Mouse (Mus musculus): ENCODE results near the gene Plxna2. TPM values are rescaled to one million over a fixed set of nuclear protein-coding genes. Genes with fewer than 3 reads are reported as not detected.

The Plxna2 gene
- polyA plus RNA-seq, 1 experiment from 2014 or later: 4.0 TPM

DNA sequence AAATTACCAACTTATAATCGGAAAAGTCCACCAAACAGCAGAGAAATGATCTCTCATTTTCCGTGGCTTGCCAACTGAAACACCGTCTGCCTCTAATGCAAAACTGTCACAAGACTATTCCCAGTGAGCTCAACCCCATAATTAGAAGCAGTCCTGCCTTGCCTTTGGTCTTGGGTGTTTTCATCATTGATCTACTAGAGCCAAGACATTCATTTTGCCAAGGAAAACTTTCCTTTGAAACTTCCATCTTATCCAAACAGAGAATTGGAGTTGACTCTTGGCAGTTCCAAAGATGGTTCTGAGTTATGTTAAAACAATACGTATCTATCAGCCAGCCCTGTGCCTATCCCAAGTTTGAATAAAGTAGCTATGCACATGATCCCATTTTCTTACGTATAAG, 24.9 kb upstream of the Plxna2 start:
- 57% methylated on average over 5 of the region's 5 CpGs for WGBS
- H3K27me3 ChIP-seq (ENCODE audit: control insufficient read depth, insufficient read depth, low read length): no peaks in the 10 kb centered on the region
- H3K36me3 ChIP-seq (ENCODE audit: control insufficient read depth, insufficient read depth, low read length): no peaks in the 10 kb centered on the region
- H3K9ac ChIP-seq (ENCODE audit: low read length): no peak overlapping the region
- H3K4me2 ChIP-seq (ENCODE audit: low read depth, severe bottlenecking): no peak overlapping the region
- H3K27ac ChIP-seq (replicated peaks; ENCODE audit: low read depth, low read length): no peak overlapping the region
- no peaks in the 10 kb centered on the region for H3K4me1 ChIP-seq (ENCODE audit: control insufficient read depth, insufficient read depth, low read length)
- no peak overlapping the region for H3K4me3 ChIP-seq (ENCODE audit: low read depth, low read length)
- H3K9me3 ChIP-seq (ENCODE audit: control insufficient read depth, low read length): no peaks in the 10 kb centered on the region
- ATAC-seq (ENCODE audit: insufficient number of reproducible peaks, low FRiP score, low TSS enrichment, low read depth) (no peak), DNase-seq (ENCODE audit: low spot score) (no peak)

DNA sequence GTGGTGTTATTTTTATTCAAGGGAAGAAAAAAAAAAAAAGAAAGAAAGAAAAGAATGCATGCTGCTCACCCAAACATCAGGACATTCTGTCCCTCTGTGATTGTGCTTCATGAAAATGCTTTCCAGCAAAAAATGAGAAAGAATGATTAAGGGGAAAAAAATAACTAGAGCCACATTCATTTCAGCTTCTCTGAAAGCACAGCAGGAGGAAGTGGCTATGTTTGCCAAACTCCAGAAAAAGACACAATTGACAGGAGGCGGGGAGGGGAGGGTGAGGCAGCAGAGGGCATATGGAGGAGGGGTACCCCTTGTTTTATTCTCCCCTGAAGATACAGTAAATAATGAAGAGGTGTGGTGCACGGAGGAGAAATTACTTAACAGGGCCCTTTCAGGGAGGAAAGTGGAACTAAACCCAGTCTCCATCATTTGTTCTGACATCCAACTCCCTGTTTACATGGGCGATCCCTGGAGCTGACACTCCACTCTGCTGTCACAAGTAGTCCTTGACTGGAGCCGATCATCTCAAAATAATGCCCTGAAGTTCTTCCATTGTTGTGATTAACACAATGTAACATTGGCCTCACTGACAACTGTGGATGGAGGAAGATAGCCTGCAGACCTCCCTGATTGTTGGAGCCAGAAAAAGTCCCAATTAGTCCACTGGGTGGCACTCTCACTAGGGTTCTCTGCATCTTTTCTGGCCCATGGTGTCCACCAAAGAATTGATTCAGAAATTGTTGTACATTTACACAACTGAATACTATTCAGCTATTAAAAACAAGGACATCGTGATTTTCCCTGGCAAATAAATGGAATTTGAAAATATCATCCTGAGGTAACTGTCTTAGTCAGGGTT, 10.4 kb upstream of the Plxna2 start:
- no peak for ATAC-seq (ENCODE audit: insufficient number of reproducible peaks, low FRiP score, low TSS enrichment, low read depth)

DNA sequence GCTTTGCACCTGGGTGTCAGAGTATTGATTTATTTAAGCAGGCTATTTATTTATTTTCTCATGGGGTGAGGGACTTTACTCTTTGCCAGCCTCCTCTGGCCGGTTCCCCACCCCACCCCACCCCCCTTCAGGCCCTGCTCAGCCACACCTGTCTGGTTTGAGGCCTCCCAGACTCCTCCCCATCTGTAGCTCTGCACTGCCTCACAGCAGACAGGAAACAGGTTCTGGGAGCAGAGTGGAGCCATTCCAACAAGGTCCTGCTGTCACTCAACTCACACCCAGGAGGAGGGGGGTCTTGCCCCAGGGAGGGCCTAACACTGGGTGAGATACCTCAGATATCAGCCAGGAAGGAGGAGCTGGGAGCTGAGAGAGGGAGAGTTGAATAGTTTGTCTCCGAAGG, 7.5 kb upstream of the Plxna2 start:
- H3K4me3 ChIP-seq (ENCODE audit: low read depth, low read length): no peak overlapping the region
- H3K9ac ChIP-seq (ENCODE audit: low read length): no peak overlapping the region
- H3K27me3 ChIP-seq (ENCODE audit: control insufficient read depth, insufficient read depth, low read length): no peaks in the 10 kb centered on the region
- no peaks in the 10 kb centered on the region for H3K36me3 ChIP-seq (ENCODE audit: control insufficient read depth, insufficient read depth, low read length)
- ATAC-seq (ENCODE audit: insufficient number of reproducible peaks, low FRiP score, low TSS enrichment, low read depth): peak; percentile 78
- no peak overlapping the region for H3K4me2 ChIP-seq (ENCODE audit: low read depth, severe bottlenecking)
- no peaks in the 10 kb centered on the region for H3K9me3 ChIP-seq (ENCODE audit: control insufficient read depth, low read length)
- 5% methylated on average over 2 of the region's 2 CpGs for WGBS
- no peak overlapping the region for H3K27ac ChIP-seq (replicated peaks; ENCODE audit: low read depth, low read length)
- no peaks in the 10 kb centered on the region for H3K4me1 ChIP-seq (ENCODE audit: control insufficient read depth, insufficient read depth, low read length)
- DNase-seq (ENCODE audit: low spot score): peak; percentile 52

More for the DNA sequence above, 10.4 kb upstream of the Plxna2 start:
- H3K9ac ChIP-seq (ENCODE audit: low read length): no peak overlapping the region
- no peak overlapping the region for H3K27ac ChIP-seq (replicated peaks; ENCODE audit: low read depth, low read length)
- H3K9me3 ChIP-seq (ENCODE audit: control insufficient read depth, low read length): no peaks in the 10 kb centered on the region
- no peaks in the 10 kb centered on the region for H3K36me3 ChIP-seq (ENCODE audit: control insufficient read depth, insufficient read depth, low read length)
- no peaks in the 10 kb centered on the region for H3K4me1 ChIP-seq (ENCODE audit: control insufficient read depth, insufficient read depth, low read length)
- H3K4me2 ChIP-seq (ENCODE audit: low read depth, severe bottlenecking): no peak overlapping the region
- 78% methylated on average over 5 of the region's 5 CpGs for WGBS
- no peaks in the 10 kb centered on the region for H3K27me3 ChIP-seq (ENCODE audit: control insufficient read depth, insufficient read depth, low read length)
- H3K4me3 ChIP-seq (ENCODE audit: low read depth, low read length): no peak overlapping the region
- no peak for DNase-seq (ENCODE audit: low spot score)

DNA sequence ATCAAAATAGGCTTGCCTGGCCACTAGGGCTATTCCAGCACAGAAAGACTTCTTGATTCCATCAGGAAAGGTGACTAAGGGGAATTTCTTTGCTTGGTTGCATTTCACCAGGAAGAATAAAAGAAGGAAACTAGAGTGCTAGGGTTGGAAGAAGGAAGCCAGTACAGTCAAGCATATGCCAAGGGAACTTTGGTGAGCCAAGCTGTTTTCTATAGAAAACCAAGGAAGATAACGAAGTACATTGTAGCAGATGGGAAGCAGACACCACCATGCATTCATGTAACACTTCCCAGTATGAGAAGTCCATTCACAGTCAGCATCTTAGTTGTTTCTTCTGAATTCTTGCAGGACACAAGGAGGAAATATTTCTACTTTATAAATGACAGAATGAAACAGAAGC, 5.4 kb upstream of the Plxna2 start:
- H3K9me3 ChIP-seq (ENCODE audit: control insufficient read depth, low read length): no peaks in the 10 kb centered on the region
- no peak overlapping the region for H3K4me2 ChIP-seq (ENCODE audit: low read depth, severe bottlenecking)
- 76% methylated on average over 1 of the region's 1 CpGs for WGBS
- no peaks in the 10 kb centered on the region for H3K36me3 ChIP-seq (ENCODE audit: control insufficient read depth, insufficient read depth, low read length)
- no peaks in the 10 kb centered on the region for H3K4me1 ChIP-seq (ENCODE audit: control insufficient read depth, insufficient read depth, low read length)
- H3K27ac ChIP-seq (replicated peaks; ENCODE audit: low read depth, low read length): no peak overlapping the region
- H3K9ac ChIP-seq (ENCODE audit: low read length): no peak overlapping the region
- H3K4me3 ChIP-seq (ENCODE audit: low read depth, low read length): no peak overlapping the region
- no peak for DNase-seq (ENCODE audit: low spot score)
- H3K27me3 ChIP-seq (ENCODE audit: control insufficient read depth, insufficient read depth, low read length): no peaks in the 10 kb centered on the region
- no peak for ATAC-seq (ENCODE audit: insufficient number of reproducible peaks, low FRiP score, low TSS enrichment, low read depth)

DNA sequence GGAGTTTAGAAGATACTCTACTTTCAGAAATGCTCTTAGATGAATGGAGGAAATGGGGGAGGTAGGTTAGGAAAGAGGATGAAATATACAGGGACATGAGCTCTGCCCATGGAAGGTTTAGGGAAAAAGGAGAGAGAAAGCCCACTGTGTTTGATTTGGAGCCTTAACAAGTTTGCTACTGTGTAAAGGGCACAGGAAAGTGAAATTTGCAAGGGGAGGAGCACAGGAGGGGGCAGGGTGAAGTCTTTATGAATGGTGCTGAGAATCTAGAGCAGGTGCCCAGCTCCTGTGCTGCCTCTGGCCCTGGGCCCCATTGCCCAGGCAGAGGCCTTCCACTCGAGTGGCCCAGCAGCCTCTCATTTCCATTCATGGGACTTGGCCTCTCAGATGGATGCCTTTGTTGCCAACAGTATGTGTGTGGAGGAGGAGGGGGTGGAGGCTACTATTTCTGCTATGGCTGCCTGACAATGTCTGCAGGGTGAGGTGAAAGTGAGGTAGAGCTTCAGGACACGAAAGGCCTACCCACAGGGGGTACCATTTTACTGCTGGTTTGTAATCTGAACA, 4.7 kb upstream of the Plxna2 start:
- H3K36me3 ChIP-seq (ENCODE audit: control insufficient read depth, insufficient read depth, low read length): no peaks in the 10 kb centered on the region
- H3K4me2 ChIP-seq (ENCODE audit: low read depth, severe bottlenecking): no peak overlapping the region
- H3K27ac ChIP-seq (replicated peaks; ENCODE audit: low read depth, low read length): no peak overlapping the region
- no peaks in the 10 kb centered on the region for H3K4me1 ChIP-seq (ENCODE audit: control insufficient read depth, insufficient read depth, low read length)
- no peak overlapping the region for H3K9ac ChIP-seq (ENCODE audit: low read length)
- 48% methylated on average over 2 of the region's 2 CpGs for WGBS
- H3K9me3 ChIP-seq (ENCODE audit: control insufficient read depth, low read length): no peaks in the 10 kb centered on the region
- ATAC-seq (ENCODE audit: insufficient number of reproducible peaks, low FRiP score, low TSS enrichment, low read depth) (no peak), DNase-seq (ENCODE audit: low spot score) (no peak)
- H3K27me3 ChIP-seq (ENCODE audit: control insufficient read depth, insufficient read depth, low read length): no peaks in the 10 kb centered on the region
- H3K4me3 ChIP-seq (ENCODE audit: low read depth, low read length): no peak overlapping the region

DNA sequence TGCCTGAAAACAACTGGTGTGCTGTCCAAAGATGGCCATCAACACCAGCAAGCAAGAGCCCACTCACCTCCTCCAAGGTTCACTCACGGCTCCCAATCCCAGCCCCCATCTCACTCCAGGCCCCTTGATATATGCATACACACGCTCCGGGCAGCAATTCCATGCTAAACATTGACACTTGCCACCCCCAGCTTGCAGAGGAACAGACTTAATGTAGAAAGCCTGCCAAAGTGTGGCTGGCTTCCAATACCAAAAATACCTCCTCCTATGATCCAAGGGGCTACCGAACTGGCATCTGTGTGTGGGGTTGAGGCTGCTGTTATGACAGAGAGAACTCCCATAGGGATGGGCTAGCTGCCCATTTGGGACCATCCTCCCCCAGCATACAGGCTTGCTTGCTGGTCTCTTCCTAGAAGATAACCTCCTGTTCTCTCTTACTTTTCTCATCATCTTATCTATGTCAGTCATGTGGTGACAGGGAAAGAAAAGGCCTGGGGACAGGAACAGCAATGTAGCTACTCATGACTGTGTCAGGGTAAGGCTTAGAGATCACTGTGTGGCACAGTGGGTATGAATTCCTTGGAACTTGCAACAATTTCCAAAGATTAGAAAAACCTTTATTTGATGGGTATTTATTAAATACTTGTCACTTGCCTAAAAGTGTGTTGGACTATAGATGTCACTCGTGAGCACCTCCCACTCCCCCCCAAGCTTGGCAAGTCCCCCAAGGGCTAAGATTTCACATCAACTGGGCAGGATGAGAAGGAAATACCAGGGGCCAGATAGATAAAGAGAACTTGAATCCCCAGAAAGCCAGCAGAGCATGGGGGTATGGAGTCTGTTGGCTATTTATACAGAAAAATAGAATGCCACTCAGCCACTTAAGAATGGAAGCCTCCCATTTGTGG, 3.8 kb upstream of the Plxna2 start:
- no peak for DNase-seq (ENCODE audit: low spot score)
- H3K36me3 ChIP-seq (ENCODE audit: control insufficient read depth, insufficient read depth, low read length): no peaks in the 10 kb centered on the region
- H3K4me1 ChIP-seq (ENCODE audit: control insufficient read depth, insufficient read depth, low read length): 0 out of 2 replicates have a peak, but pooled peaks cover 2% of the 10 kb centered on the region
- H3K4me2 ChIP-seq (ENCODE audit: low read depth, severe bottlenecking): no peak overlapping the region
- H3K27ac ChIP-seq (replicated peaks; ENCODE audit: low read depth, low read length): no peak overlapping the region
- H3K4me3 ChIP-seq (ENCODE audit: low read depth, low read length): no peak overlapping the region
- WGBS: 91% methylated on average over 5 of the region's 5 CpGs
- no peak overlapping the region for H3K9ac ChIP-seq (ENCODE audit: low read length)
- no peaks in the 10 kb centered on the region for H3K9me3 ChIP-seq (ENCODE audit: control insufficient read depth, low read length)
- ATAC-seq (ENCODE audit: insufficient number of reproducible peaks, low FRiP score, low TSS enrichment, low read depth): no peak
- no peaks in the 10 kb centered on the region for H3K27me3 ChIP-seq (ENCODE audit: control insufficient read depth, insufficient read depth, low read length)

DNA sequence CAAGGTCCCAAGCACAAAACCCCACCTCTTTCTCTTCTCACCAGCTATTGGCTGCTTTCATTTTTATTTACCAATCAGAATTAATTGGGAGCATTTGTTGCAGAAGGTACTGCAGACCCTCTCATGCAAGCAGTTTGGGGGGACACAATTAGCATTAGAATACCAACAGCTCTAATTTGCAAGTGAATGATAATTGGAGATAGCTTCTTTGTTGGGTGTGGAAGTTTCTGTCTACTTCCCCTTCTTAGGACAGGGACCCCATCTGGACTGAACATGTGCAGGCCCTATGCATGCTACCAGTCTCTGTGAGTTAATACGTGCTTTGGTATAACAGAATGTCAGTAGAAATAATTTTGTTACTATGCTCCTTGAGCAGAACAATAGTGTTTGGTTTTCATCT, 1.9 kb upstream of the Plxna2 start:
- Histone ChIP-seq H3K4me1 (ENCODE audit: control insufficient read depth, insufficient read depth, low read length) (0 out of 2 replicates have a peak, but pooled peaks cover 4% of the 10 kb centered on the region), H3K4me2 (ENCODE audit: low read depth, severe bottlenecking) (no peak overlapping the region), H3K27me3 (ENCODE audit: control insufficient read depth, insufficient read depth, low read length) (no peaks in the 10 kb centered on the region), H3K9me3 (ENCODE audit: control insufficient read depth, low read length) (no peaks in the 10 kb centered on the region), H3K36me3 (ENCODE audit: control insufficient read depth, insufficient read depth, low read length) (no peaks in the 10 kb centered on the region), H3K9ac (ENCODE audit: low read length) (no peak overlapping the region), H3K27ac (replicated peaks; ENCODE audit: low read depth, low read length) (no peak overlapping the region), H3K4me3 (ENCODE audit: low read depth, low read length) (no peak overlapping the region)
- no peak for DNase-seq (ENCODE audit: low spot score)
- 95% methylated on average over 1 of the region's 1 CpGs for WGBS
- ATAC-seq (ENCODE audit: insufficient number of reproducible peaks, low FRiP score, low TSS enrichment, low read depth): no peak

DNA sequence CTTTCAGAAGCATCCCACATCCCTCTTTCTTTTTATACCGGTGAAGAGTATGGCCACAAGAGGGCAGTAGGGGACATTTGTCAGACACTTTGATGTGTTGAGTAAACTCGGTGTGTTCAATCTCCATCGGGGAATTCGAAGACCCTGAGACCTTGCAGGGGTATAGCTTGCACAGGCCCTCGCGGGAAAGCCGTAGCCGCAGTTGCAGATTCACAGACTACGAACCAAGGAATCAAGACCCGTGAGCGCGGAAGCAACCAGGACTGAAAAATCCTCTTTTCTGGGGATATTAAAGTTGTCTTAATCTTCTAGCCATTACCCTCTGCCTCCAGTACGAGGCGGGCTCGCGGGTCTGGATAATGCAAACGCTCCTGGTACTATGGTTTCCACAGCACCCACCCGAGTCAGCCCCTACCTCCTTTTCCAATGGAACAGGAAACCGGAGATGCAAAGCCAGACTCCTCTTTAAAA, 858 bp downstream of the Plxna2 start:
- no peak for ATAC-seq (ENCODE audit: insufficient number of reproducible peaks, low FRiP score, low TSS enrichment, low read depth)
- Histone ChIP-seq H3K9me3 (ENCODE audit: control insufficient read depth, low read length) (no peaks in the 10 kb centered on the region), H3K4me2 (ENCODE audit: low read depth, severe bottlenecking) (peak overlapping the region; percentile 100), H3K4me1 (ENCODE audit: control insufficient read depth, insufficient read depth, low read length) (0 out of 2 replicates have a peak, but pooled peaks cover 4% of the 10 kb centered on the region), H3K4me3 (ENCODE audit: low read depth, low read length) (peak overlapping the region; percentile 68), H3K9ac (ENCODE audit: low read length) (no peak overlapping the region), H3K27ac (replicated peaks; ENCODE audit: low read depth, low read length) (no peak overlapping the region), H3K27me3 (ENCODE audit: control insufficient read depth, insufficient read depth, low read length) (0 out of 2 replicates have a peak, but pooled peaks cover 2% of the 10 kb centered on the region), H3K36me3 (ENCODE audit: control insufficient read depth, insufficient read depth, low read length) (no peaks in the 10 kb centered on the region)
- WGBS: 2% methylated on average over 19 of the region's 19 CpGs
- DNase-seq (ENCODE audit: low spot score): peak; percentile 87
